Mouse (Mus musculus): Measurements from ENCODE around the gene Nectin1. TPM values are rescaled to one million over a fixed set of nuclear protein-coding genes. Genes with fewer than 3 reads are reported as not detected.
A peak's percentile ranks its signal among the peaks of the same experiment; 100 is the strongest.

Nectin1 gene
- polyA plus RNA-seq, 1 experiment from 2014 or later: 9.9 TPM

DNA sequence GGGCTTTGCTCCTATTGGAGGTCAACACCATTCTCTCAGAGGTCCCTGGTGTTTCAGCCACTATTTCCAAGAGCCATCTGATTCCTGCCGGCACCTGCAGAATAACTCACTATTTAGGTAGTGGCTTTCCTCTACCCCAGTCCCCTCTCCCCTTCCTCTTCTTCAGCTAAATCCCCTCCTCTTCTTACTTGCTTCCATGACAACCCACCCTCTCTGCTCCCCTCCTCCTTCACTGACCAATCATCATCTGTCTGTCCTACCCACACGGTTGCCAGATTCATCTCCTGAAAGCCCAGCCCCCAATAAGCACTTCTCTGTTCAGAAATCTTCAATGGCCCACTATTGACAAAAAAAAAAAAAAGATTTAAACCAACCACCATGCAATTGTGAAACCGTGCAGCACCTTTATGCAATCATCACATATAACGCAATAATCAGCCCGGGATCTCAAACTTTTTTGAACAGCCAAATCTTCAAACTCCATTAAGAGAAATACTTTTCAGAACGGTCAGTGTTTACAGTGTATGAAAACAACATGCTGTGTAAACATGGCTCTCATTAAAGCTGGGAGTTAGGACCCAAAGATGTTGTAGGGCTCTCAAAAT lies 5.2 kb upstream of the Nectin1 start:
- DNase-seq (ENCODE audit: low spot score): no peak

DNA sequence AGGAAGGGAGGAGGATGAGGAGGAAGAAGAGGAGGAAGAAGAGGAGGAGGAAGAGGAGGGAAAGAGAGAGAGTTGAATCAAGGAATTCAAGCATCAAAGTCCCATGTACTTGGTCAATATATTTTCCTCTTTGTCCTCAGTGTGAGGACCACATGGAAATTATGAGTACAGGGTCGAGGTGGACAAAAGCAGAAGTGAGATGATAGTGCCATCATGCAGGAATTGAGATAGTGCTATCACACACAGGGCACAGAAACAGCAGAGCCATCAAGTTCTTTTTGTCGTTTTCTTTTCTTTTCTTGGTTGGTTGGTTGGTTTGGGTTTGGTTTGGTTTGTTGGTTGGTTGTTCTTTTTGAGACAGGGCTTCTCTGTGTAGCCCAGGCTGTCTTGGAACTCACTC lies 2.5 kb upstream of the Nectin1 start:
- no peak for DNase-seq (ENCODE audit: low spot score)

DNA sequence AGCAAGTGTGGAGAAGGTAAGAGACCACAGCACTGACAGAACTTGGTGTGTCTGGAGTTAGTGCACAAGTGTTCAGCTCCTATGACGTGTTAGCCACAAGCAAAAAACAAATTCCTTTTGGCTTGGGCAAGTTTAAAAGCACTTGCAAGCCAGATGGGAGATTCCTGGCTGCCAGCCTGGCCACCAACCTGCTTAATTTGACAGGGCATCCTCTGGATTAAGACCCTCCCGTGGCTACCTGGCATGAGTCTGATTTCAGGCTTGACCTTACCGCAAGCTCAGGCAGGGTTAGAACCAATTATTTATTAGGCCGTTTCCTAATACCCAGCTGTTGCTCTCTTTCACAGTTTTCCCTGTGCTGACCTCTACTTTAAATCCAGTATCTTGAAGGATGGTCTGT lies 1.7 kb upstream of the Nectin1 start:
- no peak for DNase-seq (ENCODE audit: low spot score)

- DNase-seq (ENCODE audit: low spot score): peak; percentile 20
Observed at GRCm38 (mm10) chr9:43742902-43743646, 710 bp upstream of the Nectin1 start.

DNA sequence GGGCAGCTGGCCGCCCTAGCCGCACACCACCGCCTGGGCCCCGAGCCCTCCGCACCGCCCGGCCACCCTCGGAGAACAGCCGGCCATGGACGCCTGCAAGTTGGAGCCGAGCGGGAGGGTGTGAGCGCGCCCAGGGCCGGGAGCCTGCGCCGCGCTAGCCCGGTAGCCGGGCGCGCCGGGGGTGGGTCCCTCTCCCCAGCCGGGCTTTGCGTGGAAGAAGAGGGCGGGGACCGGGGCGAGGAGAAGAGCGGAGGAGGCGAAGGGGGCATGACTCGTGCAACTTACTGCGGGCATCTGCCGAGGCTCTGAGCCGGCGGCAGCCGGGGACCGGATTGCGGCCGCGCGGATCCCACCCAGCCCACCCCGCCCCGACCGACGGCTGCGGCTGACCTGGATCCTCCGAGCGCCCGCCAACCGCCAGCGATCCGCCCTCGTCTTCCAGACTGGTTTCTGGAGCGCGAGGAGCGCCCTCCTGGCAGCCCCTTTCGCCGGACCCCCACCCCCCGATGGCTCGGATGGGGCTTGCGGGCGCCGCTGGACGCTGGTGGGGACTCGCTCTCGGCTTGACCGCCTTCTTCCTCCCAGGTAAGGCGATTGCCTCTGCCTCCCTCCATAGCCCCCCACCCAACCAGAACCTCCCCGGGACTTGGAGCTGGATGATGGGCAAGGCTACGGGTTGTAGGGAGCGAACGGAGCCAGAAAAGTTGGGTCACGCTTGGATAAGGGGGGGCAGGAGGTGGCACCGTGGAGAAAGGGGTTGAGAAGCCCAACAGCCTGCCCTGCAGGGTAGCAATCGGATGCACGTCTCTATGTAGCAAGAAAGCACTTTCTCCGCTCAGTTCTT lies 576 bp downstream of the Nectin1 start:
- DNase-seq (ENCODE audit: low spot score): peak; percentile 47

DNA sequence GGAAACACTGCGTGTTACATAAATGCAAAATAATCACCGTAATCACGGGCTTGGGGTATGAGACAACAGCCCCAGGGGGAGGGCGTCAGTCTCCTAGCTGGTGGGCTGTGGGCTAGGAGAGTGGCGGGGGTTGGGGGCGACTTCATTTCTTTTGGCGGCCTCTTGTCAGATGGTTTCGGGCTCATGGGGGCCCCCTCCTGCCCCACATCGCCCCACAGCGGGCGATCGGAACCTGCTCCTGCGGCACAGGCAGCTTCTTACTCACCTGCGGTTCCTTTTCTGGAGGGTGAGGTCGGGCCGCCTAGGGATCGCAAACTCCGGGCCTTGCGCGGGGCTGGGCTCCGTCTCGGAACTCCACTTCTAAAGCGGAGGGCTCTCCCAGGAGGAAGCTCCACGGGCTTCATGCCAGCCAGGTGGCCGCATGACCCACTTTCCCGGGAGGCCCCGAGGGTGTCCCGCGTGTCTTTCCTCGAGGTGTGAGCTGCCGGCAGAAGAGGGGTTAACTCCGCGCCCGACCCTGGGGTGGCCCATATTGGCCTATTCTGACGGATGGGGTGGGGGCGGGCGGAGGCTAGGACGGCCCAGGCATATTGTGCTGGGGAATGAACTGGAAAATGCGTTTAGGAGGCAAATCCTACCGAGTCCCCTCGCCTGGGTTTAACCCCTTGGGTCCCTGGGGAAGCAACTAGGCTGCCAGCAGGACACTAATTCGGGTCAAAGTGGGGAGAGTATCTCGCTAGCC lies 1.4 kb downstream of the Nectin1 start:
- DNase-seq (ENCODE audit: low spot score): peak; percentile 30

DNA sequence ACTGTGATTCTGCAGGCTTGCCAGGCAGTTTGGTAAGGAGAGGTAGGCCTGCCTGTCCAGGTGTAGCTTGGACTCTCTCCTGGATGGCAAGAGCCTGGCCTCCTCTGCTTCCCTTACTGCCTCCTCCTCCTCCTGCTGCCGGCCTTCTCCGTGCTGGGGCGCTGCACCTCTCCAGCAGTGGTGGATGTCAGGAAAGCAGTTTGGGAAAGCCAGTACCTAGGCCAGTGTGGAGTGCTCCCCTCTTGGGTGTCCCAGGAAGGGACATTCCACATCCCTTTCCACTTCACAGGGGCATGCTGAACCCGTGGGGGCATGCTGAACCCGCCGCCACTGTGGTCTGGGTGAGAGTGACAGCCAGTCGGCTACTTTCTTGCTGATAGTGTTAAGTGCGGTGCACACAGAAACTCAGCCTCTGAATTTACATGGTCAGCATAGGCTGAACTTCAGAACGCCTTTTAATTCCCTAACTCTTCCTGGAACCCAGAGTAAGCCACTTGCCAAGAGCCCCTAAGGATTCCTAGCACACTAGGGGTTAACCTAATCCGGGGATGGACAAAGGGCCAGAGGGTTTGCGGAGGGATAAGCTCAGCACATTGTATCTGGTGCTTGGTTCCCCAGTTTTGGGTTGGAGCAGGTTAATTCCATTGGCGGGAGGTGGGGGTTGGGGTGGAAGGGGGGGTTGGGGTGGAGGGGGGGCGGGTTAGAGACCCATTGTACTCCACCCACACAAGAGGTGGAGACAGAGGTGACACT lies 2.3 kb downstream of the Nectin1 start:
- DNase-seq (ENCODE audit: low spot score): no peak

- no peak for DNase-seq (ENCODE audit: low spot score)
Observed at GRCm38 (mm10) chr9:43747710-43748109, 3.9 kb downstream of the Nectin1 start.

- DNase-seq (ENCODE audit: low spot score): no peak
Observed at GRCm38 (mm10) chr9:43748519-43748918, 4.7 kb downstream of the Nectin1 start.

GRCm38 (mm10) chr9:43750053-43750452 lies 6.3 kb downstream of the Nectin1 start:
- no peak for DNase-seq (ENCODE audit: low spot score)

- DNase-seq (ENCODE audit: low spot score): no peak
Observed at GRCm38 (mm10) chr9:43751111-43751510, 7.3 kb downstream of the Nectin1 start.

- DNase-seq (ENCODE audit: low spot score): no peak
Observed at GRCm38 (mm10) chr9:43753481-43753880, 9.7 kb downstream of the Nectin1 start.

- DNase-seq (ENCODE audit: low spot score): no peak
Observed at GRCm38 (mm10) chr9:43754083-43754482, 10.3 kb downstream of the Nectin1 start.

- no peak for DNase-seq (ENCODE audit: low spot score)
Observed at GRCm38 (mm10) chr9:43754768-43755197, 11.0 kb downstream of the Nectin1 start.

DNA sequence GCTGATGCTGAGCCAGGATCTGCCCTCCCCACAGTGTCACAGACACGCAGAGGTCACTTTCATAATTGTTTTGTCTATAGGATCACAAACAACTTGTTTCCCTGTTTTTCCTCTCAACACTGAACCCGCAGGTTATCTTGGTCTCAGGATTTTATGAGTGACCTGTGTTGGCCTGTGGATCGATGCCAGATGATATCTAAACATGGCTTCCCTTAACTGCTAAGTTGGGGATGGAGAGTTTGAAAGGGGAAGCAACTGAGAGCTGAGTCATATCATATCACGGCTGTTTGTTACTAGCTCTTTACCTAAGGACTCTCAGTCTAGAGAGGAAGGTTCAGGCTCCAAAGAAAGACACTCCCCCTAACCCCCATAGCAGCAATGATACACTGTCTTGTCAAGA lies 11.7 kb downstream of the Nectin1 start:
- DNase-seq (ENCODE audit: low spot score): no peak

- DNase-seq (ENCODE audit: low spot score): no peak
Observed at GRCm38 (mm10) chr9:43755928-43756327, 12.1 kb downstream of the Nectin1 start.

GRCm38 (mm10) chr9:43757225-43757624 lies 13.4 kb downstream of the Nectin1 start:
- no peak for DNase-seq (ENCODE audit: low spot score)

DNA sequence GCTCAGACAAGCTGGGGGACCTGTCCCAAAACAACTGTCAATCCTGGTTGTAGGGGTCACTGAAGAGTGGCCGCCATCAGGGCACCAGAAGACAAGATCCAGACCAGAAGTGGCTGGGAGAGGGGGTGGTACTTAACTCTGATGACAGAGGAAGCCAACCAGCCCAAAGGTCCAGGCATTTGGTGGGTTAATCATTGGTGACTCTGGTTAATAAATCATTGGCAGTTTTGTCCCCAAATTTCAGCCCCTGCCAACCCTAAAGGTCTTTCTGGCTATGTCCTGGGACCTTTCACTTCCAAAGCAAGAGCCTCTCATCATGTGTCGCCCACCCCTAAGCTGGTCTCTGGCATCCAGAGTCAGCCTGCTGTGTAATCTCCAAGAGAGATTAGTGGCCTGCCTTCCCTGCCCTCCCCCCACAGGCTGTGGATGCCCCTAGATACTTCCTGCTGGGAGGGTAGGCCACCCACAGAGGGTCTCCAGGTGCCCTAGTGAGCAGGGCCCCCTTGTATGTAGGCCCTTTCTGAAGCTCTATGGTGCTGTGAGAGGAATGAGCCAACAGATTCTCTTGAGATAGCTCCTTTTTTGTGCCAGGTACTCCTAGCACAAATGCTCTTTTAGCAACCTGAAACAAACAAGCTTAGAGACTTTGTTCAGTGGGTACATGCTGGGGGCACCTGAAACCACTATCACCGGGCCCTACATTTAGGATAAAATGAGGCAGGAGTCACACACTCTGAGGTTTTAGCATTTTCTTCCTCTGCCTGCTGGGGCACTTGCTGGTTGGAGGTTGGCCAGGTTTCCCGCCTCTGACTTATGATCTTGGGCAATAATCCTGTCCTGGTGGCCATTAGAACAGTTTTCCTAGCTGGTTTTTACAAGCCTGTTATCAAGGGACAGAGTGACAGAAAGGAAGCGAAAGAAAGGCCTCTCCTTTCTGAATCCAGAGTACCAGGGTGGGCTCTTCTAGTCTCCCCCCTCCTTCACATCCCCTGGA lies 14.5 kb downstream of the Nectin1 start:
- DNase-seq (ENCODE audit: low spot score): no peak

DNA sequence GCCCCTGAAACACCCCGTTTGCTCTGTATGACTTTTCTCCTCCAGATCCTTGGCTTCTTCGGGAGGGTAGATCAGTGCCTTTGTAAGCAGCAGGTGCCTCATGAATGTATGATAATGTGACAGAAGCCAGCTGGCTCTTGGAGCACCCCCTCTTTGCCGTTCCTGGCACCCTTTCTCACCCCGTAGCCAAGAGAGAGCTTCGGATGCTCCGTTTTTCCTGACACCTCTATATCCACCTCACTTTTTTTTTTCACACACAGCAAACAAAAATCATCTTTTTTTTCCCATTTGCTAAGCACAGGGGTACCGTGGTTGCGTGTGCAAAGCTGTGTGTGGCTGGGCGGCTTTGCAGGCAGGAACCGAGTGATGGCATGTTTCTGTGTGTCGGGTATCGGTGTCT lies 16.3 kb downstream of the Nectin1 start:
- no peak for DNase-seq (ENCODE audit: low spot score)
